Mouse (Mus musculus) hindbrain, embryonic 14.5 days (tissue): ENCODE measurements around the gene Nhp2. TPM values are rescaled to one million over a fixed set of nuclear protein-coding genes. Genes with fewer than 3 reads are reported as not detected.
"Not testable (repeated sequence)": the region's sequence is repeated elsewhere in the genome, so short reads cannot be mapped to it uniquely, and the experiment has no call there.

Experiments used
- ATAC-seq: fragments of 200-750 bp; cut with Nextera tagmentation; 2 replicates; pipeline ENCODE4 v1.8.0; 2017; ENCODE audit warnings: moderate number of reproducible peaks, mild to moderate bottlenecking, moderate TSS enrichment, moderate library complexity; ENCODE audit not compliant: low FRiP score
- DNase-seq: peaks from one replicate; pipeline ENCODE4 v3.0.0-alpha.2; 2015; ENCODE audit warnings: low spot score
- H3K27ac ChIP-seq: fragments of 300-500 bp; sonication (generic); 2 replicates; pipeline ENCODE4 v1.5.1; 2014; ENCODE audit warnings: mild to moderate bottlenecking, moderate library complexity
- H3K27me3 ChIP-seq: fragments of 300-500 bp; sonication (generic); 2 replicates; pipeline ENCODE4 v1.6.1; 2014; ENCODE audit warnings: mild to moderate bottlenecking, low read length, mixed read lengths; ENCODE audit not compliant: control insufficient read depth, insufficient read depth
- H3K36me3 ChIP-seq: fragments of 300-500 bp; sonication (generic); replicated peaks from 2 replicates; pipeline ENCODE4 v1.6.1; 2014; ENCODE audit not compliant: control insufficient read depth, insufficient read depth
- H3K4me1 ChIP-seq: fragments of 300-500 bp; sonication (generic); replicated peaks from 2 replicates; pipeline ENCODE4 v1.6.1; 2014; ENCODE audit warnings: antibody characterized with exemption, low read length, mixed read lengths; ENCODE audit not compliant: control insufficient read depth, insufficient read depth
- H3K4me2 ChIP-seq: fragments of 300-500 bp; sonication (generic); replicated peaks from 2 replicates; pipeline ENCODE4 v1.6.1; 2014; ENCODE audit warnings: mild to moderate bottlenecking, moderate library complexity
- H3K4me3 ChIP-seq: fragments of 300-500 bp; sonication (generic); replicated peaks from 2 replicates; pipeline ENCODE4 v1.5.1; 2014; ENCODE audit warnings: mild to moderate bottlenecking, low read length
- H3K9ac ChIP-seq: fragments of 300-500 bp; sonication (generic); 2 replicates; pipeline ENCODE4 v1.6.1; 2014
- H3K9me3 ChIP-seq: fragments of 300-500 bp; sonication (generic); 2 replicates; pipeline ENCODE4 v1.6.1; 2016; ENCODE audit warnings: low read length; ENCODE audit not compliant: control insufficient read depth
- WGBS: fragments of 180-500 bp; shearing (Covaris S2); extraction: QIAGEN DNeasy Blood & Tissue Kit; methylation state at CpG from one replicate; pipeline ENCODE4 v1.1.7; 2014; 5-methylcytosine and 5-hydroxymethylcytosine counted together
- polyA plus RNA-seq: library from polyadenylated mRNA; unstranded; fragments of >200 nt; fragmentation: Nextera tagmentation; extraction: Ambion mirVana; gene quantifications from 2 replicates; pipeline ENCODE4 v1.2.1, GENCODE M21; 2014

Nhp2 gene
- polyA plus RNA-seq, 1 experiment from 2014 or later: 118 TPM

DNA sequence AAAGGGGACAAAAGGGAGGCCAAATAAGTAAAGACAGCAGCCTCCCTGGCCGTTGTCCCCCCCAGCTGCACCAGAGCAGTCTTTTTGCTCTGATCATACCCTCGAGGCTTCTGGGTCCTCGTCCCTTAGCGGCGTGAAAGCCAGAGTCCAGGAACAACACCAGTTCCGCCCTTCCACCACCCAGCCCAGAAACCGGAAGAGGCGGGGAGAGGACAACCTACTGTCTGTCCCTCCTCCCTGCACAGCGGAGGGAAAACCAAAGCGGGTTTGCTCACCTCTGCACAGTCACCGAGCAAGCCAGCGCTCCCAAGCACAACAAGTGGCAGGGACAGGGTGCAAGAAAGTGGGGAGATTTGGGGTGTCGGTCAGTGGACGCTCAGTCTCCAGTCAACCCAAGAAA, 3.9 kb upstream of the Nhp2 start:
- Histone ChIP-seq H3K36me3 (no peaks in the 10 kb centered on the region), H3K4me3 (peak overlapping the region; percentile 27), H3K9ac (peak overlapping the region; percentile 57), H3K4me2 (peak overlapping the region; percentile 57), H3K9me3 (no peaks in the 10 kb centered on the region), H3K27me3 (no peaks in the 10 kb centered on the region), H3K4me1 (peaks cover 12% of the 10 kb centered on the region), H3K27ac (no peak overlapping the region)
- ATAC-seq: no peak
- 4% methylated on average over 14 of the region's 14 CpGs for WGBS
- DNase-seq: no peak

DNA sequence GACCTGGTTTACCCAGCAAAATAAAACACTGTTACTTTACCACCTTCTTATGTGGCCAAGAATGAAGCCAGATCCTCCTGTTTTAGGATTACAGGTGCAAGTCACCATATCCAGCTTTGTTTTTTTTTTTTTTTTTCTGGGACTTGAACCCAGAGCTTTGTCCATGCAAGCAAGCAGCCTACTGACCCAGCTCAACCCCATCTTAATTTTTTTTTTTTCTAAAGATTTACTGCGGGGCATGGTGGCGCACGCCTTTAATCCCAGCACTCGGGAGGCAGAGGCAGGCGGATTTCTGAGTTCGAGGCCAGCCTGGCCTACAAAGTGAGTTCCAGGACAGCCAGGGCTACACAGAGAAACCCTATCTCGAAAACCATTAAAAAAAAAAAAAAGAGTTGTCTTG, 3.4 kb upstream of the Nhp2 start:
- H3K27ac ChIP-seq, DNase-seq, H3K9me3 ChIP-seq, H3K36me3 ChIP-seq, ATAC-seq, H3K27me3 ChIP-seq: not testable (repeated sequence)
- 91% methylated on average over 7 of the region's 7 CpGs for WGBS
- H3K9ac ChIP-seq: 0 out of 2 replicates have a peak overlapping the region, but pooled peaks have one; percentile 57
- H3K4me3 ChIP-seq: 0 out of 2 replicates have a peak overlapping the region, but pooled peaks have one; percentile 27
- peak overlapping the region; percentile 57 for H3K4me2 ChIP-seq
- peaks cover 13% of the 10 kb centered on the region for H3K4me1 ChIP-seq

DNA sequence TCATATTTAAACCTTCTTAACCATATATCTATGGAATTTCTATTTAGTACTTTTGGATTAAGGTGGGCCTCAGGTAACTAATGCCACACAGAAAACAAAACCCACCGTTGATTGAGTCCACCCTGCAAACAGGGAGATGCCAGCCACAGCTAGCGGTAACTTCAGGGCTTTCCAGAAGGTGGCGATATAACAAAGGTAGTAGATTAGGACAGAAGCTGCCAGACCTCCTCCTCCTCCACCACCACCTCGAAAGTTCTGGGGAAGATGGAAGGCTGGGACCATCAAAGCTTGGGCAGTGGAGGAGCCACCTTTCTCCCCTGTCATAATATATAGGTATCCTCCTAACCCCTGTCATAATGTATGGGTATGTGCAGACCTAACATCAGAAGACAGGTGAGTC, 1.8 kb upstream of the Nhp2 start:
- WGBS: 3% methylated on average over 4 of the region's 4 CpGs
- peaks cover 13% of the 10 kb centered on the region for H3K4me1 ChIP-seq
- no peak overlapping the region for H3K4me2 ChIP-seq
- no peaks in the 10 kb centered on the region for H3K27me3 ChIP-seq
- DNase-seq (peak; percentile 77), ATAC-seq (no peak)
- H3K36me3 ChIP-seq: peaks cover 14% of the 10 kb centered on the region
- H3K27ac ChIP-seq: no peak overlapping the region
- H3K9me3 ChIP-seq: no peaks in the 10 kb centered on the region
- no peak overlapping the region for H3K4me3 ChIP-seq
- no peak overlapping the region for H3K9ac ChIP-seq

DNA sequence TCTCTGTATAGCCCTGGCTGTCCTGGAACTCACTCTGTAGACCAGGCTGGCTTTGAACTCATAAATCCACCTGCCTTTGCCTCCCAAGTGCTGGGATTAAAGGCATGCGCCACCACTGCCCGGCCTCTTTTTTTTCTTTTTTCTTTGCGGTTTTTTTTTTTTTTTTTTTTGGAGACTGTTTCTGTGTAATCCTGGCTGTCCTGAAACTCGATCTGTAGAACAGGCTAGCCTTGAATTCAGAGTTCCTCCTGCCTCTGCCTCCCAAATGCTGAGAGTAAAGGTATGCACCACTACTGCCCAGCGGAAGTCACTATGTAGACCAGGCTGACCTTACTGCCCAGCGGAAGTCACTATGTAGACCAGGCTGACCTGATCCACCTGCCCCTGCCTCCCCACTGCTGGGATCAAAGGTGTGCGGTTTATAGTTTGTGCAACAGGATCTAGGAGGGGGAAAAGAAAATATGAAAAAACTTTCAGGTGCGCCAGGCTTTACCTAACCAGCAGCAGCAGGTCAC, 584 bp upstream of the Nhp2 start:
- peak overlapping the region; percentile 89 for H3K4me2 ChIP-seq
- H3K9ac ChIP-seq: no peak overlapping the region
- H3K4me1 ChIP-seq: peaks cover 13% of the 10 kb centered on the region
- no peaks in the 10 kb centered on the region for H3K27me3 ChIP-seq
- peaks cover 25% of the 10 kb centered on the region for H3K36me3 ChIP-seq
- 53% methylated on average over 8 of the region's 8 CpGs for WGBS
- no peak overlapping the region for H3K27ac ChIP-seq
- no peaks in the 10 kb centered on the region for H3K9me3 ChIP-seq
- peak overlapping the region; percentile 59 for H3K4me3 ChIP-seq
- ATAC-seq: peak; percentile 42; the same call in 1 of the 2 replicates
- DNase-seq: no peak

DNA sequence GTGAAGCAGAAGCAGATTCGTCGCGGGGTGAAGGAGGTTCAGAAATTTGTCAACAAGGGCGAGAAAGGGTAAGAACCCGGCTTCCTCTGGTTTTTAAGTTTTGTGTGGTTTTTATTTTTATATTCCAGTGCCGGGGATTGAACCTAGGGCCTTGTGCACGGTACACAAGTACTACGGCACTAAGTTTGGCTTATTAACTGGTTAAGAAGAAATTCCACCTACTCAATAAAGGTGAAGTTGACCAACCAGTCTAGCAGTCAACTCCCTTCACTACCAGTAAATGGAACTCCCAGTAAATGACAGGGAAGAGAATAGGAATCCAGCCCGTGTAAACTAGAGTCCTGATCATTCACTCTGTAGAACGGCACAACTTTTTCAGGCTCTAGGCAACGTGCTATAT, 549 bp downstream of the Nhp2 start:
- Histone ChIP-seq H3K4me3 (peak overlapping the region; percentile 59), H3K27me3 (no peaks in the 10 kb centered on the region), H3K36me3 (peaks cover 37% of the 10 kb centered on the region), H3K4me1 (peaks cover 13% of the 10 kb centered on the region), H3K4me2 (peak overlapping the region; percentile 89), H3K9ac (peak overlapping the region; percentile 73), H3K27ac (no peak overlapping the region), H3K9me3 (no peaks in the 10 kb centered on the region)
- ATAC-seq (no peak), DNase-seq (no peak)
- WGBS: 1% methylated on average over 11 of the region's 11 CpGs

DNA sequence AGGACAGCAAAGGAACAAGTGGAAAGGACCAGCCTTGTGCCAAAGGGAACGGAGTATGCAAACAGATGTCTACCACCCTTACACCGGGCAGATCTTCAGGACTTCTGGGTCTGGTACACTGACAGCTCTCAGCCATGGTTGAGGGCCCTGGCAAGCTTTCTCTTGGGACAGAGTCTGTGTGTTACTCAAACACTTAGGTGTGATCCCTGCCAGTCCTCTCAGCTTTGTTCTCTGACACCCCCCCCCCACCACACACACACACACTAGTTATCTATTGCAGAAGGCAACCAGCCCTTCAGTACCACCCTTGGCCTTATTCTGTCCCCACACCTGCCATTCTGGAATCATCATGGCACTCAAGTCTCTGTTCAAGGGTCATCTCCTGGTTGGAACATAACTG, 2.2 kb downstream of the Nhp2 start:
- H3K4me1 ChIP-seq: peaks cover 7% of the 10 kb centered on the region
- ATAC-seq: no peak

DNA sequence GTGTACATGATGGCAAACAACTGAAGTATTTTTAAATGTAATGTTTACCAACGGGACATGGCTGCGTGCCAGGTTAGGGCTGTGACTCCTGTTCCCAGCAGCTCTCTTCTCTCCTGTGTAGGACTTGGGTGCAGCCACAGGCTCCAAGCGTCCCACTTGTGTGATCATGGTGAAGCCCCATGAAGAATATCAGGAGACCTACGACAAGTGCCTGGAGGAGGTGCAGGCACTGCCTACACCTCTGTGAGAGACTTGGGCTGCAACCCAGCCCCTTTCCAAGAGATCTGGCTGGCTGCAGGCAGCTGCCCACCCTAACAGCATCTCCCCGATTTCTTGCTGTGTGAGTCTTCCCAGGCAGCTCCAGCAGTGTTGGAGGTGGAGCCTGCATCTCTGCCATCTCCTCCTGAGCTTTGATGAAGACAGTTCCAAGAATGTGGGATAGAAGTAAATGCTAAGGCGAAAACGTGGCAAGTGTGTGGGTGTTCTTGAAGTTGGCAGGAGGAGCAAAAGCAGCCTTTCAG, 3.5 kb downstream of the Nhp2 start:
- H3K4me1 ChIP-seq: peaks cover 7% of the 10 kb centered on the region
- H3K4me2 ChIP-seq: no peak overlapping the region
- no peak overlapping the region for H3K4me3 ChIP-seq
- H3K9me3 ChIP-seq: no peaks in the 10 kb centered on the region
- ATAC-seq (no peak), DNase-seq (no peak)
- peaks cover 63% of the 10 kb centered on the region for H3K36me3 ChIP-seq
- no peaks in the 10 kb centered on the region for H3K27me3 ChIP-seq
- no peak overlapping the region for H3K27ac ChIP-seq
- H3K9ac ChIP-seq: no peak overlapping the region
- 89% methylated on average over 7 of the region's 7 CpGs for WGBS

More for the DNA sequence above, 2.2 kb downstream of the Nhp2 start:
- Histone ChIP-seq H3K36me3 (peaks cover 51% of the 10 kb centered on the region), H3K27ac (no peak overlapping the region), H3K4me2 (no peak overlapping the region), H3K9ac (no peak overlapping the region), H3K9me3 (no peaks in the 10 kb centered on the region), H3K27me3 (no peaks in the 10 kb centered on the region), H3K4me3 (no peak overlapping the region)
- DNase-seq: no peak
- WGBS: 93% methylated on average over 2 of the region's 2 CpGs

DNA sequence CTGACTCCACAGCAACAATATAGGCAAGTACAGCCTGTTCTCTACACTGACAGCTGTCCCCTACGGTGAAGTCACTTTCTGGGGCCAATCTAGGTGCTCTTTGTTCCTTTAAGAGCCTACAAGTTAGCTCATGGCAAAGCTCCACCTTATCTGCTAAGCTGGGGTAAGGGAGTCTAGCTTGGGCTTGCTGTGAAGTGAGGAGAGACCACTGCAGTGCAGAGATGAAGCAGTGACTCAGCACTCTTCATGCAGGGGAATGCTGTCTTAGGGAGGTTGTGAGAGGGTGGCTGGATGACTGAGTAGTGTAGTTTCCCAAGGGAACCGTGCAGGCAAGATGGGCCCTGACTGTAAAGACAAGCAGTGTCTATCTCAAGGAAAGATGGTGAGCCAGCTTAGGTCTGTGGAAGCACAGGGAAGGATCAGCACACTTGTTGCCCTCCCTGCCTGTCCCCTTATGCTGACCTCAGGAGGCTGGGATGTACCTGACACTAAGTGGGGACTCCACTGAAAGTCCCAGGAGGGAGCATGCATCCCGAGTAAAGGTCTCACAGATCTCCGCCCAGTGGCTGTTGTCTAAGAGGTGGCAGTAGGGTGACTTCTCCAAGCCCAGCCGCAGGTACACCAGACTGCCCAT, 5.8 kb downstream of the Nhp2 start:
- WGBS: 80% methylated on average over 5 of the region's 5 CpGs
- Histone ChIP-seq H3K9ac (no peak overlapping the region), H3K4me2 (no peak overlapping the region), H3K27me3 (no peaks in the 10 kb centered on the region), H3K4me3 (no peak overlapping the region), H3K4me1 (peaks cover 4% of the 10 kb centered on the region), H3K27ac (no peak overlapping the region), H3K36me3 (peaks cover 79% of the 10 kb centered on the region), H3K9me3 (no peaks in the 10 kb centered on the region)
- ATAC-seq (no peak), DNase-seq (no peak)

DNA sequence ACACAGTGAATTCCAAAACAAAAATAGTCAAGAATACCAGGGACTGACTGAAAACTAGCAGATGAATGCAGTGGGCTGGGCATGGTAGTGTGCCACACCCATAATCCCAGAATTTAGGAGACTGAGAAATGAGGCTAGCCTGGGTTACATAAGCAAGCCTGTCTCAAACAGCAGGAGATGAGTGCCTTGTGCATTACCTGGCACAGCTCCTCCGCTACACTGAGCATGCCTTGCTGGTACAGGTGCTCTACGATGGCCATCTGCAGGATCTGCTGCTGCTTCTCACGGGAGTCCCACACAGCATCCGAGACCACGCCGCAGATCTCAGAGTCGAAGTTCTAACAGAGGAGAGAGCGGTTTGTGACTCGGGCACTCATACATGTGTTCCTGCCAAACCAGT, 7.9 kb downstream of the Nhp2 start:
- 97% methylated on average over 9 of the region's 9 CpGs for WGBS
- Histone ChIP-seq H3K4me2 (no peak overlapping the region), H3K4me3 (no peak overlapping the region), H3K9me3 (no peaks in the 10 kb centered on the region), H3K9ac (no peak overlapping the region), H3K4me1 (no peaks in the 10 kb centered on the region), H3K36me3 (peaks cover 68% of the 10 kb centered on the region), H3K27ac (no peak overlapping the region), H3K27me3 (no peaks in the 10 kb centered on the region)
- ATAC-seq: no peak
- DNase-seq: no peak
